Mouse (Mus musculus) adipocyte (in vitro differentiated cells): ENCODE measurements around the gene Naip2.
"Not testable (repeated sequence)": the region's sequence is repeated elsewhere in the genome, so short reads cannot be mapped to it uniquely, and the experiment has no call there.

Source experiments
- DNase-seq: peaks from one replicate; pipeline ENCODE4 v3.0.0-alpha.2; 2016; ENCODE audit warnings: low spot score

The Naip2 gene

DNA sequence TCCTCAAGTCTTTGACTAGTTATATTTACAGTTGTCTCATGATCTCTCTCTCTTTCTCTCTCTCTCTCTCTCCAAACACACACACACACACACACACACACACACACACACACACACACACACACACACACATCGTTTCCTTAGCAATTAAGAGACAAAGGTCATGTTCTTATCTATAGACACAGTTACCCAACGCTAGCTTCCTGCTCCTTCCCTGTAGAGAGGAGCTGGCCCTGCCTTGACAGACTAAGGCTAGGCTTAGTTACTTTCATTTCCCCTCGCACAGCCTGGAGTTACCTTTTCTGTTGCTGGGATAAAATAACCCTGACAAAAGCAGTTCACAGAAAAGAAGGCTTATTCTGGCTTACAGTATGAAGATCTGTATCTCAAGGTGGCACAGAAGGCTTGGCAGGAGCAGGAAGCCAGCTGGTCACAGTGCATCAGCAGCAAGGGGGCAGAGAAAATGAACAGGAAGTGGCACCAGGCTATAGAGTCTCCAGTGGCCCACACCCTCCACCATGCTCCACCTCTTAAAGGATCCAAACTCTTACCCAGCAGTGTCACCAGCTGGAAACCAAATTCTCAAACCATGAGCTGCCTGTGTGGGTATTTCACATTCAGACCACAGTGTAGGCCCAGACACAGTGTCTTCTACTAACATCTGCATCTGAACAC is at the start of gene Naip2:
Gene Naip2, minus strand, starts transcription at position 434 of the 675 bp plus-strand sequence.
- peak; percentile 19 for DNase-seq

DNA sequence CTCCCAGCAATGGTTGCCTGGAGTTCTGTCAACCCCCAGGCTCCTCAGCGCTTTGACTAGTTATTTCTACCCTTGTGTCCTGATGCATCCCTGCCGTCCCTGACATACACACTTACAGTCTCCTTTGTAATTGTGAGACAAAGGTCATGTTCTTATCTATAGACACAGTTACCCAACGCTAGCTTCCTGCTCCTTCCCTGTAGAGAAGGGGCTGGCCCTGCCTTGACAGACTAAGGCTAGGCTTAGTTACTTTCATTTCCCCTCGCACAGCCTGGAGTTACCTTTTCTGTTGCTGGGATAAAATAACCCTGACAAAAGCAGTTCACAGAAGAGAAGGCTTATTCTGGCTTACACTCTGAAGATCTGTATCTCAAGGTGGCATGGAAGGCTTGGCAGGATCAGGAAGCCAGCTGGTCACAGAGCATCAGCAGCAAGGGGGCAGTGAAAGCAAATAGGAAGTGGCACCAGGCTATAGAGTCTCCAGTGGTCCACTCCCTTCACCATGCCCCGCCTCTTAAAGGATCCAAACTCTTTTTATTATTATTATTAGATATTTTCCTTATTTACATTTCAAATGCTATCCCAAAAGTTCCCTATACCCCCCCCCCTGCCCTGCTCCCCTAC is 45.1 kb upstream of the Naip2 start:
- DNase-seq = not testable (repeated sequence)

DNA sequence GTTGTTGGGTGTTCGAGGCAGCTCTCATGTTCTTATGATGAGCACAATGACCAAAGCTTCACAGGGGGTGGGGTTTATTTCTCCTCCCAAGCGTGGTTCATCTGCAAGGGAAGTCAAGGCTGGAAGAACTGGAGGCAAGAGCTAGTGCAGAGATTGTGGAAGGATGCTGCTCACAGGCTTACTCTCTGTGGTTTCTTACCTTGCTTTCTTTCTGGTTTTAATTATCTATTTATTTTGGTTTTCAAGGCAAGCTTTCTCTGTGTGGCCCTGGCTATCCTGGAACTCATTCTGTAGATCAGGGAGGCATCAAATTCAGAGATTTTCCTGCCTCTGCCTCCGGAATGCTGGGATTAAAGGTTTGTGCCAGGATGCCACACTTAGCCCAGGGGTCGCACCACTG is 44.3 kb upstream of the Naip2 start, which contains the start of gene Naip5:
Gene Naip5, minus strand, starts transcription at position 101 of the 400 bp plus-strand sequence.
- DNase-seq = not testable (repeated sequence)

DNA sequence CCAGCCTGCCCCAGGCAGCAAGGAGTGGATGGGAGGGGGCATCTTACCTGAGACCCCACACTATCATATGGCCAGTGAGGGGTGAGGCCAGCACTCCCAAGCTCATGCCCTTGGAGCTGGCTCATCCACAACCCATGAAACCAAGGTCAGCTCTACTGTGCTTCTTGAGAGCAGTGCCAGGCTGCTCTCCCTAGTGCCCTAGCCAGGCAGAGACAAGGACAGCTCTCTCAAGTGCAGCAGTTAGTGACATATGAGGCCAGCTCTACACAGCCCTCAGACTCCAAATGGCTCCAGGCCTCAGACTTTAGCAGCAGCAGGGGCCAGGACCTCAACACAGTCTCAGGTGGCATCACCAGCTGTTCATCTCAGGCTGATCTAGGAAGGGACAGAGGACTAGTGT is 41.8 kb upstream of the Naip2 start:
- no peak for DNase-seq

DNA sequence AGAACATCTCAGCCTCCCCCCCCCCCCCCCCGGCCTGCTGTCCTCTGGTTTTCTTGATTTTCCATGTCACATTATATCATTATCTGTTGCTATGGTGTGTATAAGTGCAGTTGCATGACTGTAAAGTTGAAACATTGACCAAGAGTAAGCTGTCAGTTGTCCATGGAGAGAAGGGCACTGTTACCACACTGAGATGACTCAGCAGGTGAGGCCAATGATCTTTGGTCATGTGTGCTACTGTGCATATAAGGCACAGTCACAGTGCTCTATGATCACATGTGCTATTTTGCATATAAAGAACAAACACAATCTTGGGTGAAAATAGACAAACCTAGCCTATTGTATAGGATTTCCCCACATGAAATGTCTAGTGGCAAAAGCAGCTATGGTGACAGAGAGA is 11.8 kb upstream of the Naip2 start:
- DNase-seq = not testable (repeated sequence)

DNA sequence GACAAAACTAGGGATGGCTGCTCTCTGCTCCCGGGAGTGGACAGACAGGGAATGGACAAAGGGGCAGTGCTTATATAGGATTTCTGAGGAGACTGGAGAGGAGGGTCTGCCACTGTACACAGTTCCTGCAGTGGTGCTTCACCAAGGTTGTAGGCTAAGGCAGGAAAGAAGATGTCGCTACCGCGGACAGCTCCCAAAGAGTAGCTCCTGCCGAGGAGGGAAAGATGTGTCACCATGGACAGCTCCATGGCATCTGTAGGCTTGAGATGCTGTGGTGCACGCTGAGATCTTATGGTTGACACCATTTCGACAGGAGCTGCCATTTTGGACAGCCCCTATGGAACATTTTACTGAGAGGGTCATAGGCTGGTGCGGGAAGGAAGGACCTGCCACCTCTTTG is 8.6 kb upstream of the Naip2 start:
- peak; percentile 82 for DNase-seq

DNA sequence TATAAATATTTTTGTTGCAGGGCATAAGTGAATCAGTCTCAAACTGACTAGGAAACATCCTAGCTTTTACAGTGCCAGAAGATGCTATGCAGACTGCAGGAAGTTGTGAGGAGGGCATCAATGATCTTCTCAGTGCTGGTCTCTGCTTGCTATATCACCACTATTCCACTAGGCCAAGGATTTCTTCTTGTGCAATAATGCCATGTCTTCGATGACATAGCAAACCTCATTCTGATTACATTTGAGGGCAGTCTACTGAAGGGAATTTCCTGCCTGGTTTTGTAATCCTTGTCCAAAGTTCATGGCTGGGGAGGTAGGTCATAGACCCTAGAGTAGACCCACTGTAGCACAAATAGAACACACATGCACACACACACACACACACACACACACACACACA is 1.4 kb upstream of the Naip2 start:
- no peak for DNase-seq

DNA sequence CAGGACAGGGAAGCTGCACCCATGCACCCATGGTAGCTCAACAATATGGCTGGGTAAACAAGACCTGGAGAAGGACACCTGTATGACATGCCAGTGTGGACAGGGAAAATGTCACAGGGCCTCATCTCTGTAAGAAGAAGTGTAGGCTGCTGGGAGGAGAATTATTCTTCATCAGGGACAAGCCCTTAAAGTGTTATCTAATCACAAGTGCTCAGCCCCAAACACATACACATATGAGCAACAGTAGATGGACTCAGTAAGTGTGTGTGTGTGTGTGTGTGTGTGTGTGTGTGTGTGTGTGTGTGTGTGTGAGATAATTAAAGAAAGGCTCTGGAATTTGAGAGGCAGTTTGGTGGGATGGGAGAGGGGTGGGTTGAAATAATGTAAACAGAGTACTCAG is 1.1 kb downstream of the Naip2 start:
- no peak for DNase-seq

DNA sequence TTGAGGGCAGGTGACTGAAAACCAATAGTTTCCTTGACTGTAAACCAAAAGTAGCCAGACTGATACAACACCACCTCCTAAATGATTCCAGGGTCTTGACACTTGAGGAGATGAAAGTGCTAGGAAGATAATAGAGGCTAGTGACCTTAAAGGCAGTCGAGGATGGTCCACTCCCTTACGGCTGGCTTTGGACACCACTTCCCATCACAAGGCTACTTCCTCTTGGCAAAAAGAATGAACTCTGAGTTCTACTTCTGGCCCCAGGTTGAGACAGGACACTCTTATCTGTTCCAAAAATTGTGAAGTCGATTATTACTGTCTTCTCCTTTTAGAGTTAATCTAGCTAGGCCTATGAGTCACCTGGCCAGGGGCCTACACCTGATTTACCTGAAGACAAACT is 6.5 kb downstream of the Naip2 start:
- no peak for DNase-seq

DNA sequence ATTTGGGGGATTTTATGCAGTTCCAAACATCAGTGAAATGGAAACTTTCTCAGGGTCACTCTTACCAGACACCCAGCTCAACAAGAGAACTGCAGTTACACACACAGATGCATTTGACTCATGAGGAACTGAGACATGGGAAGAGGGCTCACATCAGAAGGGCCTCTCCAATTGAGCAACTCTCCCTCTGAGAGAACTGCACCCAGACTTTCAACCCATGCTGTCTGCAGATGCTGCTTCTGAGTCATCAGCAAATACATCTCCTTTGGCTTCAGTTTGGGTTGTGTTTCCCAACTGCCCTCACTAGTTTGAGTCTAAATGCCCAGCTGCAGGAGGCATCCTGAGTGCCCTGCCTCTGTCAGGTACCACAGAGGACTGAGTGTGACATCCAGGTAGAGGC is 18.8 kb downstream of the Naip2 start:
- DNase-seq = peak; percentile 12

DNA sequence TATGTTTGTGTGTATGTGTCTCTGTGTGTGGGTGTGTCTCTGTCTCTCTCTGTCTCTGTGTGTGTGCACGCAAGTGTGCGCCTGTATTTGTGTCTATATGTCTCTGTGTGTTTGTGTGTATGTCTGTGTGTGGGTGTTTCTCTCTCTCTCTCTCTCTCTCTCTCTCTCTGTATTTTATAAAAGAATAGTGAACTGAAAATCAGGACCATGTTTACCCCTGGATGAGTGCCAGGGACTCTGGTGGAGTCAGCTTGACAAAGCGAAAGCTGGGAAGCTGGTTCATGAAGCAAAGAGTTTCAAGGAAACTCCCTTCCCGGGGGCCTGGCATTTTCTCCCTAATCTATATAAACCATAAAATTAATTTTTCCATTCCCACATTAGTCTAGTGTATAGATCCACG is 27.5 kb downstream of the Naip2 start:
- DNase-seq = not testable (repeated sequence)

DNA sequence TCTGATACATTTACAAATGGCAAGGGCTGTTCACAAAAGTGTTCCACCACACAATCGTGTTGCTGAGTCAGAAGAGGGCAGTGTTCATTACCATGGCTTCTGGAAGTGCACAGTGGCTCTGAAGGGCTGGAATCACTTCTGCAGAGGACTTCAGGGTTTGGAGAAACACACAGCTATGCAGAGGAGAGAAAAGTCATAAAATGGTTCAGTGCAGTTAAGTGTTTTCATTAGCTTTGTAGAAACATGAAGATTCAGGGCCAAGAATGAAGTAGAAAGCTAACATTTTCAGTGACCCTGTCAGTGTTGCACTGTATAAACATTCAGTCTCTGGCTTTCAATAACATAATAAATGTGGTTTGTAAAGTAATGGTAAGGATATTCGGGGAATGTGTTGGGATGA is 35.5 kb downstream of the Naip2 start:
- DNase-seq = not testable (repeated sequence)

DNA sequence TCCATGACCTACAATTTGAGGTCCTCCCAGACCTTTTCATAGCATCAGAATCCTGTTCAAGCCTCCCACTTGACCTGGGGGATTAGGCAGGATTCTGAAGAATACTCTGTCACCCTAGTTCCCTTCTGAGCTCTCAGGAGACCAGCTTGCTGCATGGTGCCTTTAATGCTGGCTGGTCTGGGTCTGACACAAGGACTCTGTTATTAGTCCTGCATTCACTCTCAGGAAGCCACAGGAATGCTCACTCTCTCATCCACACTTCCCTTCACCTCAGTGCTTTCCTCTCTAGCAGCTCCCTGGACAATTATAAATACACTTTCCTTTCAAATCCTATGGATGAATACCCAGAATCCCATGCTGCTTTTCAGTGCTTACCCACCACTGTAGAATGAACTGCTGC is 39.4 kb downstream of the Naip2 start:
- not testable (repeated sequence) for DNase-seq

DNA sequence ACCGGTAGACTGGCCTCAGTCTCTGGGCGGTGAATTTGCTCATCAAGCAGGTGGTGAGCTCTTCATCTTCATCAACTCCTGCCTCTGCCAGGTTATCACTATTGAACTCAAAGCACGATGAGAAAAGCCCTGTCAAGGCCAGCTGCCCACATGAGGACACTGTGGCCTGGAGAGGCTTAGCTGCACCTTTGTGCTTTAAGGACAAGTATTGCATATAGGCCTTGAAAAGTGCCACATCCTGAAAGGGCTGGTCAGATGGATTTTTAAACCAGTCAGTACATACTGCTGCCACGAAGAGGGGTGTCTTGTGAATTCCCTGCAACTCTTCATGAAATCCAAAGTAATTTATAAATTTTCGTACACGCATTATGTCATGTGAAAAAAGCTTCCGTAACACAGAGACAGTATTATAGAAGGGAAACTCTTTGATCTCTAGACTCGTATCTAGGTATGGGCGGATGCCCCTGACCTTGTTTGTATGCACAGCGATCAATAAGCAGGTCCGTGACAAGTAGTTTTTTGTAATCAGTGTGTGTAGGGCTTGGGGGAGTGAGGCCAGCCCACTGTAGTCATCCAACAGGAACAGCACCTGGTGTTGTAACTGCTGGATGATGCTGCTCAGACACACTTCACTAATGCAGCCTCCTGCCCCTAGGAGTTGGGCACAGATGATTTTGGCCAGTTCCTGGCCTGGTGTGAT is 40.6 kb downstream of the Naip2 start:
- not testable (repeated sequence) for DNase-seq

DNA sequence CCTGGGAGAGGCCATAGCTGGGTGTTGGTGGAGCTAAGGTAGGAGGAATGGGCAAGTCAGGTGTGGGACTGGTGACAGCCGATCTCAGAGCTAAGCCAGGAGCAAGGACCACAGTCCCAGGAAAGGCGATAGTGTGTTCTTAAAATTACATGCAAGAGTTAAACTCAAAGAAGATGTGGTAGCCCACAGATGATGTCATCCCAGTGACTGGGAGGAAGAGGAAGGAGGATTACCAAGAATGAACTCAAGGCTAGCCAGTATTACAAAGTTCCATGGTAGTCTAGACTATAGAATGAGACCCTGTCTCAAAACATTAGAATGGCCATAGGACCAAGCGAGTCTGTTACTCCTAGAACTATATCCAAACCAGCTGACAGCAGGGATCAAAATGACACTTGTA is 45.3 kb downstream of the Naip2 start:
- DNase-seq = no peak

DNA sequence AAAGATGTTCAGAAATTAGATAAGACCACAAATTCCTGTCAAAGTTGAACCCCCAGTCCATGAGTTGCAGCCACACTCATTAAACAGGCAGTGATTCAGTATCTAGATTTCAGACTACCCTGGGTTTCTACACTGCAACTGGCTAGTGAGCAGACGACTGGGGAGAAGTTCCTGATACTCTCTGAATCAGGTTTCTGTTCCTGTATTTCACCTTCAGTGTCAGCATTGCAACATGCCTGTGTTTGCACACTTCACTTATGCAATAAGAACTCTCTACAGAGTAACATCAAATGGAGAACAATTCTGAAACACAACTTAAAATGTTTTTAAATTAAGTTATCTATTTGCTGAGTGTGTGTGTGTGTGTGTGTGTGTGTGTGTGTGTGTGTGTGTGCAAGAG is 49.2 kb downstream of the Naip2 start:
- peak; percentile 5 for DNase-seq

DNA sequence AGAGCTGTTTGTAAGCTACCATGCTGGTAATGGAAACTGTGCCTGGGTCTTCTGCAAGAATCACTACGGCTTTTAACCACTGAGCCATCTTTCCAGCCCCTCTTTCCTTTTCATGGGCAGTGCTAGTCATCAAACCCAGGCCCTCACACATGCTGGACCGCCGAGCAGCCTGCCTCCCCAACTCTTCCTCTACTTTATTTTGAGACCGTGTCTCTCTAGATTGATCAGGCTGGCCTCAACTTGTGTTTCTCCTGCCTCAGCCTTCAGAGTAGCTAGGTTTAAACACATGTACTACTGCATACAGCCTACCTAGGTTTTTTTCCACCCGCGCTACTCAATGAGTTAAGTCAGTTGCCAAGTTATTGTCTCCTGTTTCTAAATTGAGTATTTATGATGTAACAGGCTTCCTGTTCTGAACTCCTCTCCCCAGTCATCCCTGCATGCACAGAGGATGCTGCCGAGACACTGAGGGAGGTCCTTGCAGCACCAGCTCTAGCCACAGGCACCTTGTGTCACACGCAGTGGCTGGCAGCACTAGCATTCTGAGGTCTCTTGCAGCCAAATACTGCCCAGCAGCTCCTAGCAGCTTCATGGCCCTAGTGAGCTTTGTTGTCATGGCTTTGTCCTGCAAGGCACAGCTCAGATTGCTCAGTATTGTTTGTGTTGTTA is 60.1 kb downstream of the Naip2 start:
- DNase-seq = no peak

DNA sequence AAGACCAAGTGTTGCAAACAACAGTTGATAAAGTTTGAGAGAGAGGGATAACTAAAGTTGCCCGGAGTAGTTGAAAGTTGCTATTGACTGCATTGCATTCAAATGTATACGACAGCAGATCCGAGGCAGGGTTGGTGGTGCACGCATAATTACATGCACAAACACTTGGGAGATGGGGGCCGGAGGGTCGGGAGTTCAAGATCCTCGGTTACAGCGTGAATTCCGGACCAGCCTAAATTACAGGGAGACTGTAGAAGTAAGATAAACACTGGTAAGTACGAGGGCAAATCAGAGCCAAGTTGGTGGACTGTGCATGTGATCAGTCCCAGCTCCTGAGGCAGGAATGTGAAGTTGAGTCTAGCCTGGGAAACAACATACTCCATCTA is 76.6 kb downstream of the Naip2 start:
- no peak for DNase-seq

DNA sequence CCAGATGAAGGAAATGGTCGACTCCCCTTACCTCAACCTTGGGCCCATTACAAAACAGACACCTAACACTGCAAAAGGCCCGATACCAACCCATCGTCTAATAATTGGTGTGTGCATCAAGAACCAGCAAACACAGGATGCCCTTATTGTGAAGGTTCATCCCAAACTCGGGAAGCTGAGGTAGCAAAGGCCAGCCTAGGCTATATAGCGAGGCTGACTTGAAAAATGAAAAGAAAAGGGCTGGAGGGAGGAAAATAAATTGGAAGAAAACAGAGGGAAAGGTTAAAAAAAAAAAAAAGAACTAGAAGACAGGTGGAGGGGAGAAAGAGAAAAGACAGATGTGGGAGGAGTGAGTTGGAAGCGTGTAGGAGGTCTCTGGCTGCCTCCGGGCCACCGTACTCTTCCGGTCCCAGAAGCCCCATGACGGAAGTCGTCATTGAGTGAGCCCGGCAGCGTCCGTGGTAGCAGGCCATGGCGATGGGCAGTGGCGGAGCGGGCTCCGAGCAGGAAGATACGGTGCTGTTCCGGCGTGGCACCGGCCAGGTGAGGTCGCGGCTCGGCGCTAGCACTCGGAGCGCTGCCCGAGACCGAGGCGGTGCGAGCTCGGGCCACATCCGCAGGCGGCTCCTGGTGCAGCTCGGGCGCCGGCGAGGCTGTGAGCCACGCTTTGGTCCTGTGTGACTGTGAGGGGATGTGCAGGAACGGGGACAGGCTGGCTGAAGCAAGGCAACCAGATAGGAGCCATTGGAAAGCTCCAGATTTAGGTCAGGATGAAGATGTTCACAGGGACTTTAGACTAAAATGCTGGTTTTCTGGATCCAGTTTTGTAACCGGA is 77.3 kb downstream of the Naip2 start, which contains the start of gene Smn1:
Gene Smn1, plus strand, starts transcription at position 430 of the 835 bp plus-strand sequence.
- DNase-seq = peak; percentile 92

DNA sequence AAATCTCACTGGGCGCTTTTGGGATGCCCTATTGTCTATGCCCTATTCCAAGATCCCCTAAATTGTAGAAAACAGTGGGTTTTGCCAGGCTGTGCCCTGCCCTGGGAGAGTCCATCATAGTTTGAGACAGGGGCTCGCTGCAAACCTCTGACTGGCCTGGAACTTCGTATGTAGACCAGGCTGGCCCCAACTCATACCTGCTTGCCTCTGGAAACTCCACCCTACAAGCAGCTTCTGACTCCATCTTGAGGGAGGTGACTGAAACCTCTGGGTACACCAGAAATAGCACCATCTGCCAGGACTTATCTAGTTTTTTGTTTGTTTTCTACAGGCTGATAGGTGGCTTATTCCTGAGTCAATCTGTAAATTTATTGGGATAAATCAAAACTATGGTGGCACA is 77.9 kb downstream of the Naip2 start:
- no peak for DNase-seq

DNA sequence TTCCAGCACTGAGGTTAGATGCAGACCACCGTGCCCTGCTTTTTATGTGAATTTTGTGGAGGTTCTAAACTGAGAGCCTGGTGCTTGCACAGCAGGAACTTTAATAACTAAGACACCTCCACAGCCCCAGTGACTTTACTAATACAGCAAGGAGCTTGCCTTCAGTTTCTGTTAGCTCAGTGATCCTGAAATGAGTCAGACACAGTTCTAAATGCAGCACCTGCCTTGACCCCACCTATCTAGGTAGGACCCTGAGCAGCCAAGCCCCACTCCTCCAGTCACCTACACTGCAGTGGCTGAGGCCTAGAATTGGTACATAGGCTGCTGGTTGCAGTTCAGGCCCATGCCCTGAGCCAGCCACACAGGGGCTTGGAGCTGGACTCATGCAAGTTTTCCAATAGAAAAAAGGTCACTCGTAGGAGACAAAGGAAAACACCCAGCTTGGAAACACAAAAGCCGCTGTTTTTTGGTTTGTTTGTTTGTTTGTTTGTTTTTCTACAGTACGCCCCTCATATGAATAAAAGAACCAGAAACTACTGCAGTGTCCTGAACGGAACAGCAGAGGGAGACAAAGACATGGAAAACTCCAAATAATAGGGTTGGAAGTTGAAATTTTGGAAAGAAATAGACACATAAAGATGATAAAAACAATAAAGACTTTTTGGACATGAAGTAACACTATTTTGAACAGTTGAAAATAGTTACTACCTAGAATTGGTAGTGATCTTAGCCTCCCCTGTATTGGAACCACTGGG is 89.5 kb downstream of the Naip2 start:
- DNase-seq = peak; percentile 50
